Mouse (Mus musculus) testis, adult 2 months (tissue): Measurements from ENCODE around the gene Pde1b. TPM values are rescaled to one million over a fixed set of nuclear protein-coding genes. Genes with fewer than 3 reads are reported as not detected.

Experiments used
- H3K27ac ChIP-seq: fragments of 200-500 bp; 2 replicates; pipeline ENCODE4 v1.5.1; 2012; ENCODE audit warnings: low read depth, low read length; ENCODE audit not compliant: control insufficient read depth, insufficient read depth
- H3K27me3 ChIP-seq: fragments of 200-500 bp; 2 replicates; pipeline ENCODE4 v1.6.1; 2012; ENCODE audit warnings: mild to moderate bottlenecking, low read length, moderate library complexity; ENCODE audit not compliant: control insufficient read depth, insufficient read depth
- H3K36me3 ChIP-seq: fragments of 200-500 bp; 2 replicates; pipeline ENCODE4 v1.6.1; 2012; ENCODE audit warnings: mild to moderate bottlenecking, low read length; ENCODE audit not compliant: control insufficient read depth, insufficient read depth
- H3K4me1 ChIP-seq: fragments of 200-500 bp; 2 replicates; pipeline ENCODE4 v1.6.1; 2012; ENCODE audit warnings: low read length; ENCODE audit not compliant: control insufficient read depth, insufficient read depth
- H3K4me3 ChIP-seq: fragments of 200-500 bp; 2 replicates; pipeline ENCODE4 v1.5.1; 2012; ENCODE audit warnings: low read depth, mild to moderate bottlenecking, low read length, moderate library complexity, mixed read lengths; ENCODE audit not compliant: control insufficient read depth
- CTCF ChIP-seq: fragments of 200-500 bp; IDR thresholded peaks from 2 replicates; pipeline ENCODE4 v1.5.1; 2012; ENCODE audit warnings: low read depth, mild to moderate bottlenecking, inconsistent platforms, low read length, moderate library complexity; ENCODE audit not compliant: control insufficient read depth, insufficient read depth, insufficient replicate concordance
- POLR2A ChIP-seq: fragments of 200-500 bp; IDR thresholded peaks from 2 replicates; pipeline ENCODE4 v1.6.1; 2012; ENCODE audit warnings: low read depth, mild to moderate bottlenecking, inconsistent platforms, low read length, moderate library complexity; ENCODE audit not compliant: control insufficient read depth
- polyA plus RNA-seq: library from polyadenylated mRNA; depleted of rRNA; stranded (reverse); fragments of >200 nt; gene quantifications from 2 replicates; pipeline ENCODE4 v1.2.3, GENCODE M21; 2012; rRNA removed

The Pde1b gene
- polyA plus RNA-seq, 1 experiment, result 4.2 TPM

DNA sequence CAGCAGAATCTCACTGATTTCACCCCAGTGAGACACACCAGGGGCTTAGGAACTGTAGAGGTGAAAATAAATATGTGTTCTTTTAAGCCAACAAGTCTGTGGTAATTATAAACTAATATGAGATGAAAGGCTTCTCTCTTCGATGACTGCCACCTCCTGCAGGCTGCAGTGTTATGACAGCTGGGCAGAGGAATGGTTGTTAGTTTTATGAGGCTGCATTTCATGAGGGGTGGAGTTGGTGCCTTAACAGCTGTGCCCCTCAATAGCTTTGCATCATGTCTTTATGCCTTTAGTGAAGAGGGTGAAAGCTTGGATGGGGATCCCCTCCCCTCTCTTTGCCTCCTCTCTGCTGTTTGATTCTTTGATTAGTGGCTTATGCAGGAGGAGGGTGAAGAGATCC is 48.2 kb downstream of the Pde1b start:
- Histone ChIP-seq H3K4me1 (no peaks in the 10 kb centered on the region), H3K27ac (no peak overlapping the region), H3K27me3 (no peaks in the 10 kb centered on the region), H3K4me3 (no peak overlapping the region), H3K36me3 (no peaks in the 10 kb centered on the region)
- no peak for TF ChIP-seq CTCF
- TF ChIP-seq POLR2A, result no peak

DNA sequence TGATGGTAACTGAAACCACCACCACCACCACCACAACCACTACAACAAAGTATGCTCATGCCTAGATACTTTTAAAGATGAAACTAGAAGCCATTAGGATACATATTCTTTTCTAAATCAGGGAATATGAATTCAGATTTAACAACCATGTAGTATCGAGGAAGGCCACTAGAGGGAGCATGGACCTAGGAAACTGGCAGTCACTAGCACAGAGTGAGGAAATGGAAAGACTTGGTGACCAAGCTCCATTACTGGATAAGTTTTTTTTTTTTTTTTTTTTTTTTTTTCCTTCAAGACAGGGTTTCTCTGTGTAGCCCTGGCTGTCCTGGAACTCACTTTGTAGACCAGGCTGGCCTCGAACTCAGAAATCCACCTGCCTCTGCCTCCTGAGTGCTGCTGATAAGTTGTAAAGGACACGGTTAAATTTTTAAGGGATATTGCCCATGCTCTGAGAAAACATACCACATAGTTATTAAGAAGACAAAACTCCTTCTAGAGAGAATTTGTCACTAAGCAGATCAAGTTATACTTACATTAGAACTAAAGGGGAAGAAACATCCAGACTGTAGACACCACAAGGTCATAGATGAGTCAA is 49.4 kb downstream of the Pde1b start:
- TF ChIP-seq POLR2A, result no peak
- 0 out of 2 replicates have a peak, but pooled peaks have one; percentile 8 for TF ChIP-seq CTCF
- H3K4me1 ChIP-seq, result no peaks in the 10 kb centered on the region
- no peaks in the 10 kb centered on the region for H3K27me3 ChIP-seq
- H3K27ac ChIP-seq, result no peak overlapping the region
- no peak overlapping the region for H3K4me3 ChIP-seq
- H3K36me3 ChIP-seq, result no peaks in the 10 kb centered on the region

- no peaks in the 10 kb centered on the region for H3K27me3 ChIP-seq
- no peaks in the 10 kb centered on the region for H3K4me1 ChIP-seq
- H3K27ac ChIP-seq, result no peak within 1 kb of the TSS
- H3K4me3 ChIP-seq, result no peak within 1 kb of the TSS
- TF ChIP-seq CTCF, result no peak
- no peak for TF ChIP-seq POLR2A
- H3K36me3 ChIP-seq, result no peaks in the 10 kb centered on the region
Observed at GRCm38 (mm10) chr15:103564981-103565380, 62.1 kb downstream of the Pde1b start, which contains the start of gene Glycam1. Gene Glycam1 (minus strand): TSS chr15:103565081.

Other genes starting within 250 kb of the Pde1b start
- 8.9 and 10.6 TPM in 2 replicates for gene Nfe2, start 244.6 kb upstream of the Pde1b start, polyA plus RNA-seq
- 51.6 and 56.8 TPM in 2 replicates for gene Copz1, start 230.3 kb upstream of the Pde1b start, polyA plus RNA-seq
- gene Gpr84, start 192.4 kb upstream of the Pde1b start, polyA plus RNA-seq, result 0.24 and 0.43 TPM in 2 replicates
- 84.7 and 92.7 TPM in 2 replicates for gene Zfp385a, start 162.9 kb upstream of the Pde1b start, polyA plus RNA-seq
- 1.1 and 1.4 TPM in 2 replicates for gene Itga5, start 136.3 kb upstream of the Pde1b start, polyA plus RNA-seq
- 491 and 515 TPM in 2 replicates for gene Gtsf1, start 72.6 kb upstream of the Pde1b start, polyA plus RNA-seq
- 111 and 129 TPM in 2 replicates for gene Gtsf2, start 54.6 kb upstream of the Pde1b start, polyA plus RNA-seq
- 58.5 and 61.5 TPM in 2 replicates for gene Nckap1l, start 49.2 kb upstream of the Pde1b start, polyA plus RNA-seq
- gene Ppp1r1a, start 35.0 kb downstream of the Pde1b start, polyA plus RNA-seq, result 0.07 and 0.35 TPM in 2 replicates
- gene Glycam1, start 62.0 kb downstream of the Pde1b start, polyA plus RNA-seq, result not detected in 2 replicates